Mouse (Mus musculus): ENCODE results near the gene Rbm39. TPM values are rescaled to one million over a fixed set of nuclear protein-coding genes. Genes with fewer than 3 reads are reported as not detected.
A peak's percentile ranks its signal among the peaks of the same experiment; 100 is the strongest.
"Not testable (repeated sequence)": the region's sequence is repeated elsewhere in the genome, so short reads cannot be mapped to it uniquely, and the experiment has no call there.

Rbm39 gene
- total RNA-seq, 2 experiments from 2014 or later = 317 to 566 TPM

DNA sequence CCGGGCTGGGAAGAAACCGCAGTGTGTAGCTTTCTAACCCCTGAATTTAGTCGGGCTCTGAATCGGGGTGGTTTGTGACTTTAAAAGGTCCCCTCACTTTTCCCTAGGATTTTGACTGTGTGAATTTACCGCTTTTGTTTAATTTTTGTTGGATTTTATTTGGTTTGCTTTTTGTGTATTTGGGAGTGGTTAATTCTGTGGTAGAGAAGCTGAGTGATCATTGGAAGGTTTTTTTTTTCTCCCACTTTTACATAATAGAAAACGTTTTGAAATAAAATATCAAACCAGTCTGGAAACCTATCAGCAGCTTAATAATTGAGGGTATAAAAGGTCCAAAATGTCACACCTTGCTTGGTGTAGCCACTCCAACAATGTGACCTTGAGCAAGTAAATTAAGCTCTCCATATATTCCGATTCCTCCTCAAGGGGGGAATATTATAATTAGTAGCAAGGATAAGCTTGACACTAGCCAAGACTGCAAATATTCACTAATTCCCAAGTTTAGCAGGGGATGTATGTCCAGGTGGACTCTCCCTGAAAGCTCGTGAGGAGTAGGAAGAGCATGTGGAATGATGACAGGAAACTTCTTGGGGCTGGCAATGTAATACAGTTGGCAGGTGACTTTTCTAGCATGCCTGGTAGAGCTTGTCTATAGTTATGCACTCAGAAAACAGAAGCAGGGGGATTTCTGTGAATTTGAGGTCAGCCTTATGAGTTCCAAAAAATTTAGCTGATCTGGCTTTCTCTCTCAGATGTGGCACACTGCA, 969 bp upstream of the Rbm39 start:
- no peak for ATAC-seq (replicated peaks; ENCODE audit: poor library complexity, severe bottlenecking)

DNA sequence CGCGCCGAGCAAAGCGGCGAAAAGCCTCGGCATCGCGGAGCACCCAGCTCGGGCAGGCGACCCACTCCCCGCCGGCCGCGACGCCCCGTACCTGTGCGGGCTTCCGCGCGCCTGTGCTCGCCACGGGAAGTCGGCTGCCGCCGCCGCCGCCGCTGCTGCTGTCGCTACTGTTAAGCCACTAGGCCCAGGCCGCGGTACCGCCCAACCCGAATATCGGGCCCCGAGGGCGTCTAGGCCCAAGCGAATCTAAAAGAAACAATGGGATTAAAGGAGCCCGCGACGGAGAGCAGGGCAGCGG, 293 bp downstream of the Rbm39 start:
- no peak for ATAC-seq (replicated peaks; ENCODE audit: poor library complexity, severe bottlenecking)

DNA sequence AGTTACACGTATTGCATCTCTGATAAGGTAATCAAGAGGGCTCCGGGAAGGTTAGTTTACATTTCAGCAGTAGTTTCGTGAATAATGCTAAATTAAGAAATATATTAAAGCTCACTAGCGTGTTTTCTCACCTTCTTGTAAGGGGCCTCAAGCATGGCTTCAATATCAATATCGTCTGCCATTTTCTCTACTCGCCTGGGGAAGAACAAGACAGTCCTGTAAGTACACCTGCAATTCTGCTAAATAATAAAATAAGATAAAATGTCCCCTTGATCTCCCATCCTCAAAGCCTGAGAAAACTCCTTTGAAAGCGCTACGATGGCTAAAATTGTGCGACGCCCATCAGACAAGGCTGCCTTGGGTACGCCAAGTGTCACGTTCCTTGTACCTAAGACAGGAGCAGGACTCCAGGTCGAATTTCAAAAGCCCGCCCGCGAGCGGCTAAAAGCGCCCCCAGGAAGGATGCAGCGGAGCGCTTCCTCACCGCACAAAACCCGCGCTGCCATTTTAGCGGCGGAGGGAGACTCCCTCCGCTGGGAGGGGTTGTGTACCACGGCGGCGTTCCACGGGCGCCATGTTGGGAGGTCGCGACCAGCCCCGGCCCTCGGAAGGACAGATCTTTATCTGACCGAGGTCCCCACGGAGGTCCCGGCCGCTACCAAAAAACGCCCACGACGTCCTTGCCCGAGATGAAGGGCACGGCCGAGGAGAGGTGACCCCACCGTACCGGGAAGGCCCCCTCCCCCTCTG, 817 bp downstream of the Rbm39 start:
- peak; percentile 57 for ATAC-seq (replicated peaks; ENCODE audit: poor library complexity, severe bottlenecking)

DNA sequence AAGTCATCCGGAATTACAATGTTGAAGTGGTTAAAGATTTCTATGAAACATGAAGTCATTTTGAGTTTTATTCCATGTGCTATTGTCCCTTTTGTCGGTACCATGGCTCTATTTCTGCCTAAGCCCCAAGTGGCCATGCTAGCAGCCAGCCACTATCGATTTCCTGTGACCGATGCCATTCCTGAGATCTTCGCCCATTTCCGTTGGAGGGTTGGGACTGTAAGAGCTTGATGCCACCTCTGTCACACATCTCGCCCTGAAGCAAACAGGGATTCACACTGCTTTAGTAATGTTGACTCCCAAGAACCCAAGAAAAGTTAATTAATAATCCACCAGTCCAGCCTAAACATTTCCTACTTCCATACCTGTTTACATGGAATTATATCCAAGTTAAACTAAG, 2.4 kb downstream of the Rbm39 start:
- no peak for ATAC-seq (replicated peaks; ENCODE audit: poor library complexity, severe bottlenecking)

DNA sequence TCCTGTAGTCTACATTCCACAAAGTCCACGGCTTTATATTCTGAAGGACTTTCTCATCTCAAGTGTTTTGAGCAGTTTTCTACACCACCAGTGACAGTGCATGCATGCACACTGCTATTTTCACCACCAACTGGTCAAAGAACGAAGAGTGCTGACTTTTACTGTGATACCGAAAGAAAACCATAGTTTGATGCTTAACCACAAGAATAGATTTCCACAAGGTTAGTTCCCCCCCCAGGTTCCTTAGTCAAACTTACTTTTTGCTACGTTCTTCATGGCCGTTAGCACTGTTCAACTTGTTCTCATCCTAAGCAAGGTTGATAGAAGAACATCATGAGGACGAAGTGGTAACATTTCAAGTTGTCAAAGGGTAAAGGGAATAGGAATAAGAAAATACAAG, 3.0 kb downstream of the Rbm39 start:
- ATAC-seq (replicated peaks; ENCODE audit: poor library complexity, severe bottlenecking) = no peak

DNA sequence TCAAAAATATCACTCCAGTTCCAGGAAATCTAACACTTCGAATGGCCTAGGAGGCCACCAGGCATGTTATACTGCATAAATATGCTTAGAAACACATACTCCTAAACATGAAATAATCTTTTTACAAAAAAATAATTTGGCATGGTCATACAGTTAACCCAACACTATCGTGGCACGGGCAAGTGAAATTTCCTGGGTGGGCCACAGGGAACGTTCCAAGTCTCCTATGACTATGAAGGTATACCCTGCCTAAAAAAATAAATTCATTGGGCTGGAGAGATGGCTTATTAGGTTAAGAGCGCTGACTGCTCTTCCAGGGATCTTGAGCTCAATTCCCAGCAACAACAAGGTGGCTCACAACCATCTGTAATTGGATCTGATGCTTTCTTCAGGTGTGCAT, 13.5 kb downstream of the Rbm39 start:
- no peak for ATAC-seq (replicated peaks; ENCODE audit: poor library complexity, severe bottlenecking)

DNA sequence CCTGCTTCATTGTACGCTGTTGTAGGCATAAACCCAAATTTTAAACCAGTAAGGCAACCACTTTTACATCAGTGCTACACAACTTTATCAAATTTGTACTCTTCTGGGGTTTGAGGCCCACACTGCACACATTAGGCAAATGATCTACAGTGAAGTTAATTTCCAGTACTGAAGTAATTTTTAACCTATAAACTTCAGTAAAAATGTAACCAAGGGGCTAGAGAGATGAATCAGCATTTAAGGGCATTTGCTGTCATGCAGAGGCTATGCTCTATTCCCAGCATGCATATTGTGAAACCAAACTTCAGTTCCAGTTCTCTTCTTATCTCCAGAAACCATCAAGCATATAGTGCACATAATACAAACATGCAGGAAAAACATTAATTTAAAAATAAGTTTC, 14.6 kb downstream of the Rbm39 start:
- ATAC-seq (replicated peaks; ENCODE audit: poor library complexity, severe bottlenecking) = 0 out of 2 replicates have a peak, but pooled peaks have one; percentile 22

DNA sequence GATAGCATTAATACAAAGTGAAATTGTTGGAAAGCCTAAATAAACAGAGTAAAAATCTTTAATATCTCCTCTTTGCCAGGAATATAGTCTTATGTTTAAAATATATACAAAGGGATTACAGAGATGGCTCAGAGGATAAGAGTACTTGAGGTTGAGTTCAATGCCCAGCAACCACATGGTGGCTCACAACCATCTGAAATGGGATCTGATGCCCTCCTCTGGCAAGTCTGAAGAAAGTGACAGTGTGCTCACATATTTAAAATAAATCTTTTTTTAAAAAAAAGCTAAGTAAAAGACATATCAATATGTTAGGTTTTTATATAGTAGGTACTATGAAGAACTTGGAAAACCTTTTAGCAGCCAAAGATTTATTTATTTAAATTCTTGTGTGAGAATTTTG, 28.5 kb downstream of the Rbm39 start:
- ATAC-seq (replicated peaks; ENCODE audit: poor library complexity, severe bottlenecking) = no peak

DNA sequence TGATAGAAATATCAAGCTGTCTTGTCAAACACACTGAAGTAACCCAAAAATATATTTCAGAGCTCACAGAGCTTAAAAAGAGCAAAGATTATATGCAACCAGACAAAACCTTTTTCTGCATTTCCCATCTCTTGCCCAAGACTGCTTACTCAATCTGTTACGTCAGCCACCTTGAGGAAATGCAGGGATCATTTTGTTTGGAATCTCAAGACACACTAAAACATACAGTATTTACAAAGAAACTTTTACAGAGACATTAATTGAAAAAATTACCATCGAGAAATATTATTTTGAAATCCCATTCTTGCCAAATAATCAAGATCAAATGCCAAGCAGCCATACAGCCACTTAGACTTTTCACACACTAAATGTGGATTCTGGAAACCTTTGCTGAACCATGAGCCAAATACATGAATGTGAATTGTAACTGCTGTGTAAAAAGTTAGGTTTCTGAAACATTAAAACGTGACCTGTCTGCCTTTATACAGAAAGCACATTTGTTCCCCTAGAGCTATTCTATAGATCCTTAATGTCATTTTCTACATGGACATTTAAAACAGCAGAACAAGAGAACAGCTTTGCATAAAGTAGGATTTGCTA, 32.6 kb downstream of the Rbm39 start:
- ATAC-seq (replicated peaks; ENCODE audit: poor library complexity, severe bottlenecking) = no peak

DNA sequence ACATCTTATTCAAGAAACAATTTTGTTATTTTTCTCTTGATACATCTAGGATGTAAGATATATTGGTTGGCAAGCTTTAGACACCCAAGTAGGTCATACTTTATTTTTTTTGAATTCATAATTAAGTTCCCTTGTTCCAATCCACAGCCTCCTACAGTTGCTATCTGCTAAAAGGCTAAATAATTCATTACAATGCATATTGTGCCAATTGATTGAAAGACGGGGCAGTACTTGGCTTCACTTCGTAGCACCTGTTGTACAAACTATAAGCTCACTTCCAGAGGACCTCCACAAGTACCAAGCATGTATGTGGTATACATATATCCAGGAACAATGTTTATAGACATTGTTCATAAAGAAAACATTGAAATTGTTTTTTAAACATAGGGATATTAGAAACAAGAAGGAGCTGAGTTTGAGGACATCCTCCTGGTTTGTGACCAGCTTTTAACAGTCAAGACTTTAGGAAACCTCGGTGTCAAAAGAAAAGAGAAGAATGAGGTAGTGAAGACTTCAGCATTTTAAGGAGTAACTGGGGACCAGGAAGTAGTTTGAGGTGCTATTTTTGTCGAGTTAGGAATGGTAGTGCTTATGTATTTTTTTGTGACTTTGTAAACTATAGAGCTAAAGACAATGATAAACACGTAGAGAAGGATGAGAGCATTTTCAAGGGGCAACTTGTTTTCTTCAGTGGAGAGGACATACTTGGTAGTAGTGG, 33.6 kb downstream of the Rbm39 start:
- ATAC-seq (replicated peaks; ENCODE audit: poor library complexity, severe bottlenecking) = no peak

DNA sequence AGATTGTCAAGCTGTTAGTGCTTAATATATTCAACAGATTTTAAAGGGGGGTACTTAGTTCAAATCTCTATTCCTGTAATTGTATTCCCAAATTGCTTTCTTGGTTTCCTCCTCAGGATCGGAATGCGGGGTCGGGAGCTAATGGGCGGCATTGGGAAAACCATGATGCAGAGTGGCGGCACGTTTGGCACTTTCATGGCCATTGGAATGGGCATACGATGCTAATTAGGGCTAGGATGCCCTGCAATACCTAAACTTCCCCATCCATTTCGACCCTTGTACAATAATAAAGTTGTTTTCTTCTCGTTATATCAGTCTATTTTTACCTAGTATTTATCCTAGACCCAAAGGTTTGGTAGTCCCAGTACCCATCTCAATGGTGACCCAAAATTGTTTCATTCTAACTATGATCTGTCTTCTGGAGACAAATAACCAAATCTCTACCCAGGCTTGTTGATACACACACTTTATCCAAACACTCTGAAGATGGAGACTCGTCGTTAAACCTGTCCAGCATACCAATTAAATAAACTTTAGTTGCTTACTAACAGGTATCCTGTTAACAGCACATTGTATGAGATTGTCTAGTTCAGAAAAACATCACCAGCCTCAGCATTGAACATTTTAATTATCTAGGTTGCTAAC, 34.4 kb downstream of the Rbm39 start:
- no peak for ATAC-seq (replicated peaks; ENCODE audit: poor library complexity, severe bottlenecking)

DNA sequence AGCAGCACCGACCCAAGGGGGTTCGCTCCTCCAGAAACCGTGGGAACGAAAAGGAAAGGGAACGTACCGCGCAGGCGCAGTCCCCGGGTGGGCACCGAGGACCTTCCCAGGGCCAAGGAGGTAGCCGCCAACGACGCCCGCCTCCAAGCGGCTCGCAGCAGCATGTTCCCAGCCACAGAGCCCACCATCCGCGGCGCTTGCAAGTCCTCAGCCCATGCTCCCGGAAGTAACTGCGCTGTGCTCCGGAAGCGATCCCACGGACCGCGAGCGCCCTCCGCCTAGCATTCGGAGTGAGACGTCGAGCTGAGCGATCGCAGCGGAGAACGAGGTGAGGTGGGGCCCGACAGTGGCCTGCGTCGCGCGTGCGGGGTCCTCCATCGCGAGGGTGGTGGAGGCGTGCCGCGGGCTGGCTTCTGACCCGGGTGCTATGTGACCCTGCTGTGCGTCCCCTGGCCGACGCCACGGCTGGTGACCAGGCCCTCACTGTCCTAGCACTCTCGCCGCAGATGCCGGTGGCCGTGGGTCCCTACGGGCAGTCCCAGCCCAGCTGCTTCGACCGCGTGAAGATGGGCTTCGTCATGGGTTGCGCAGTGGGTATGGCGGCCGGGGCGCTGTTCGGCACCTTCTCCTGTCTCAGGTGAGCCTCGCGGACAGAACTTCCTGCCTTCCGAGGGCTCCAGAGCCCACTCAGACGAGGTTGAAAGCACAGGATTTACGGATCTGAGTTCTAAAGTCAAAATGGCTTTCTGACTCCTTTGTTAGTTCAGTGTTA, 35.9 kb downstream of the Rbm39 start, which contains the start of the genes Romo1 and Nfs1:
Gene Romo1, plus strand, starts transcription at position 87 of the 772 bp plus-strand sequence.
Gene Nfs1, minus strand, starts transcription at position 234 of the 772 bp plus-strand sequence.
- peak; percentile 95 for ATAC-seq (replicated peaks; ENCODE audit: poor library complexity, severe bottlenecking)

DNA sequence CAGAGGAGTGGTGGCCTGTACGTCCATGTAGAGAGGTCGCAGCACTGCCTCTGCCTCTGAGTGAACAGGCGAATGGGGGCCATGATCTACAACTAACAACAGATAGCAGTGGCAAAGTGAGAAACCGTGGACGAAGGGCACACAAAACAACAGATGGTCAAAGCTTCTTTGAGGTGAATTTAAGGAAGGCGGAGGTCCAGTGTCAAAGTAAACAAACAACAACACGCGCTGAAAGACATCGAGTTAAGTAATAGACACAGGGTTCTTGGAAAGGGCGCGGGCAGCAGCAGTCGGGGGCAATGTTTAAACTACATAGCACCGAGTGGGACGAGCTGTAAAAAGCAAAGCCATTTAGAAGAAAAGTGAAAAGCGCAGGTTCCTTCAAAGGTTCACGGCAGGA, 36.7 kb downstream of the Rbm39 start:
- peak; percentile 1; the same call in 1 of the 2 replicates for ATAC-seq (replicated peaks; ENCODE audit: poor library complexity, severe bottlenecking)

DNA sequence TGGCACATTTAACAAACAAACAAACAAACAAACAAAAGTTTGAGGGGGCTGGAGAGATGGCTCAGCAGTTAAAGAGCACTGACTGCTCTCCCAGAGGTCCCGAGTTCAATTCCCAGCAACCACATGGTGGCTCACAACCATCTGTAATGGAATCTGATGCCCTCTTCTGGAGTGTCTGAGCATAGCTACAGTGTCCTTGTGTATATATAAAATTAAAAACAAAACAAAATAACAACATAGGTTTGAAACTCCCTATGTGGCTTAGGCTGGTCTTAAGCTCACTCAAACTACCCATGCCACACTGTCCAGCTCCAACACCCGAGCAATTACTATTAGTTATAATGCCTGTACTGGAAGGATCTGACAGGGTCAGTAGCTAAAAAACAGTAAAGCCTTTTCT, 37.2 kb downstream of the Rbm39 start:
- no peak for ATAC-seq (replicated peaks; ENCODE audit: poor library complexity, severe bottlenecking)

DNA sequence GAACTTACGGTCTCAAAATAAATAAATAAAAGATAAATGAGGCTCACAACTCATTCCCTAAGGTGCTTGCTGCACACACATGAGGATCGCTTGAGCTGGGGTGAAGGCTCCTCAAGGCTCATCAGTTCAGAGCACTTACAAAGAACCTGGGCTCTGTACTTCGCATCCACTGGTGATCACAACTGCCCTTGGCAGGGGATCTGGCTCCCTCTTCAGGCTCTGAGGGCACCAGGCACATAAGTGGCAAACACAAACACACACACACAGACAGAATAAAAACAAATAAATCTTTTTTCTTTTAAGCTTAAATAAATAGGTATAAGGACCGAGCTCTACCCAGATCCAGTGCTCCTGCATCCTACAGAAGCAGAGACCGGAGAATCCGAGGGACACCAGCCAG, 44.3 kb downstream of the Rbm39 start:
- ATAC-seq (replicated peaks; ENCODE audit: poor library complexity, severe bottlenecking) = no peak

DNA sequence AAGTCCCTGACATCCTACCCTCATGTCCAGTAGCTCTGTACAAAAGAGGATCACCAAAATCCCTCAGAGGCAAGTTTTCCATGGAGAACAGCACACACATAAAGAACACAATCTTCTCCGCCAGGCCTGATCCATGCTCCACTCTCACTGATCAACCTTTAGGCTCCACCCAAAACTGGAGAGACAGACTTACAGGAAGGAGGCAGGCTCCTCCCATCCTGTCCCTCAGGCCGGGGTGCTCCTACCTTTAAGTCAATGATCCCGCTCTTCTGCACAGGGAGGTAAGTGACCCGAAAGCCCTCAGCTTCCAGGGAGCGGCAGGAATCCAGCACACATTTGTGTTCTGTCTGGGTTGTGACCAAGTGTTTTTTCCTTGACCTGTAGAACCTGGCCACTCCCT, 45.9 kb downstream of the Rbm39 start:
- no peak for ATAC-seq (replicated peaks; ENCODE audit: poor library complexity, severe bottlenecking)

DNA sequence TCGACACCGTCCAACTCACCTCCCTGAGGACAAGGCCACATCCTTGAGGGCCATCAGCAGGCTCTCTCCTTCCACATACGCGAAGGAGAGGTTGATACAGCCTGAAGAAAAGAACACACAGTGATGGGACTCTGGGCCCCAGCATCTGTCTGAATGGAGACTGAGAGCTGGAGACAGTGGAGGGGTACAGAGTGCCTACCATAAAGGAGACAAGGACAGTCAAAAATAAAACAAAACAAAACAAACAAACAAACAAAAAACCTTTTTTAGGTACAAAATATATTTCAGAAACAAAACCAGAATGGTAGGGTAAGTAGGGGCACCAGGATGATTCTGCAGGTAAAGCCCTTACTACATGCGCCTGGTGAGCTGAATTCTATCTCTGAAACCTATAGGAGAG, 53.0 kb downstream of the Rbm39 start, which contains the start of gene Gm28036:
Gene Gm28036, minus strand, starts transcription at position 101 of the 400 bp plus-strand sequence.
- ATAC-seq (replicated peaks; ENCODE audit: poor library complexity, severe bottlenecking) = no peak

DNA sequence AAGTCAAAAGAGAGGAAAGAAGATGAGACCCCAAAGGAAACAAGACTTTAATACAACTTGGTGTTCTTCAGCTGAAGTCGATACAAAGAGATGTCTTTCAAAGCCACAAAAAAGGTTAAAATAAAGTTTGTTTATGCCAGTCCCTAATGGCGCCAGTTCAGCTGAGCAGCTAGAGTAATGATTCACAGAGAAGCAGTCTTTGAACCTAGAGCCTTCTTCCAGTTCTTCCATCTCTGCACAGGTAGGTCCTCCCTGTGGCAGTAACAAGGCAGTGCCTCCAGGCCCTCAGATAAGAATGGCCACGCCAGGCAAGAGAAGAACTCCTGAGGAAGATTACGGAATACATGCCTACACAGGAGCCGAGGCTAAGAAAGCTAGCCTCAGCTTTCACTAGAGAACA, 56.3 kb downstream of the Rbm39 start:
- ATAC-seq (replicated peaks; ENCODE audit: poor library complexity, severe bottlenecking) = no peak

DNA sequence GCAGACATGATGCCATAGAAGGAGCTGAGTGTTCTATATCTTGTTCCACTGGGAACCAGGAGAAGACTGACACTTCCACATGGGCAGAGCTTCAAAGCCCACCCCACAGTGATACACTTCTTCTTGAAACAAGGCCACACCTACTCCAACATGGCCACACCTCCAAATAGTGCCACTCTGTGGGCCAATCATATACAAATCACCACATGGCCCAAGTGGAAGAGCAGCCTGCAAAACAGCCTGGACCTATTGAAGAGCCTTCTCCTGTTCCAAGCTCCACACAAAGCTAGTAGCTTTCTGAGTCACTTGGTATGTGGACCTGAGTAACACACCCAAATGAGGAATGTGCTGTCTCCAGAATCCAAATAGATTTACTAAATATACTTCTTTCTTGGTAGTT, 60.5 kb downstream of the Rbm39 start:
- no peak for ATAC-seq (replicated peaks; ENCODE audit: poor library complexity, severe bottlenecking)

DNA sequence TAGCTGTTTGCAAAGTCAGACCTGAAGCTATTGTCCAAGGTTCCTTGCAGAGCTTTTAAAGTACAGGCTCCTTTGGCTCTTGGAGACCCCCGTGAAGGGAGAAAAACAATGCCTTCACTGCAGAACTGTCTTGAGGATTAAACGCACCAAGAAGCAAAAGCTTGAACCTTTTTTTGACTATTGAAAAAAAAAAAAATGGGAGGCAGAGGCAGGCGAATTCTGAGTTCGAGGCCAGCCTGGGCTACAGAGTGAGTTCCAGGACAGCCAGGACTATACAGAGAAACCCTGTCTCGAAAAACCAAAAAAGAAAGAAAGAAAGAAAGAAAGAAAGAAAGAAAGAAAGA, 68.0 kb downstream of the Rbm39 start:
- ATAC-seq (replicated peaks; ENCODE audit: poor library complexity, severe bottlenecking) = not testable (repeated sequence)

All from granulocyte monocyte progenitor cell, adult 5-6 weeks (primary cell).